Mouse (Mus musculus): ENCODE data around the gene Crybg2. TPM values are rescaled to one million over a fixed set of nuclear protein-coding genes. Genes with fewer than 3 reads are reported as not detected.

Gene Crybg2
- polyA plus RNA-seq, 1 experiment from 2014 or later = 4.0 TPM

- WGBS = 91% methylated on average over 2 of the region's 2 CpGs
- H3K4me3 ChIP-seq = no peak overlapping the region
- peaks cover 14% of the 10 kb centered on the region; the same call in 1 of the 2 replicates for H3K36me3 ChIP-seq
- no peak for ATAC-seq (ENCODE audit: insufficient number of reproducible peaks, insufficient read depth, low FRiP score, low TSS enrichment)
- no peaks in the 10 kb centered on the region for H3K27me3 ChIP-seq
- H3K27ac ChIP-seq = no peak overlapping the region
- no peak overlapping the region for H3K9ac ChIP-seq
- H3K4me1 ChIP-seq = peaks cover 17% of the 10 kb centered on the region
- H3K4me2 ChIP-seq (replicated peaks) = no peak overlapping the region
- no peaks in the 10 kb centered on the region for H3K9me3 ChIP-seq
Observed at GRCm38 (mm10) chr4:134138857-134139256, 78.2 kb downstream of the Crybg2 start.

Other genes with a start within 250 kb of the Crybg2 start
- 50.8 and 52.0 TPM in 2 replicates for gene Rps6ka1, start 173.0 kb upstream of the Crybg2 start, polyA plus RNA-seq (2016; fragmentation: Nextera tagmentation; extraction: Ambion mirVana)
- gene Hmgn2, start 92.2 kb upstream of the Crybg2 start, polyA plus RNA-seq (2016; fragmentation: Nextera tagmentation; extraction: Ambion mirVana) = 2,853 and 3,017 TPM in 2 replicates
- gene Dhdds, start 59.9 kb upstream of the Crybg2 start, polyA plus RNA-seq (2016; fragmentation: Nextera tagmentation; extraction: Ambion mirVana) = 45.3 and 50.3 TPM in 2 replicates
- gene Lin28a, start 42.0 kb upstream of the Crybg2 start, polyA plus RNA-seq (2016; fragmentation: Nextera tagmentation; extraction: Ambion mirVana) = 0.50 and 0.67 TPM in 2 replicates
- gene Zfp683, start 7.0 kb upstream of the Crybg2 start, polyA plus RNA-seq (2016; fragmentation: Nextera tagmentation; extraction: Ambion mirVana) = not detected in 2 replicates
- gene Cd52, start 34.3 kb downstream of the Crybg2 start, polyA plus RNA-seq (2016; fragmentation: Nextera tagmentation; extraction: Ambion mirVana) = 8.0 and 8.3 TPM in 2 replicates
- gene Ubxn11, start 41.8 kb downstream of the Crybg2 start, polyA plus RNA-seq (2016; fragmentation: Nextera tagmentation; extraction: Ambion mirVana) = 10.4 and 11.5 TPM in 2 replicates
- 345 and 360 TPM in 2 replicates for gene Sh3bgrl3, start 68.0 kb downstream of the Crybg2 start, polyA plus RNA-seq (2016; fragmentation: Nextera tagmentation; extraction: Ambion mirVana)
- 32.0 and 34.9 TPM in 2 replicates for gene Cep85, start 126.3 kb downstream of the Crybg2 start, polyA plus RNA-seq (2016; fragmentation: Nextera tagmentation; extraction: Ambion mirVana)
- gene Gm7534, start 142.2 kb downstream of the Crybg2 start, polyA plus RNA-seq (2016; fragmentation: Nextera tagmentation; extraction: Ambion mirVana) = not detected in 2 replicates
- gene Catsper4, start 166.6 kb downstream of the Crybg2 start, polyA plus RNA-seq (2016; fragmentation: Nextera tagmentation; extraction: Ambion mirVana) = 0.15 TPM in 1 of 2 replicates, not detected in the other
- 2.1 and 2.5 TPM in 2 replicates for gene Cnksr1, start 177.6 kb downstream of the Crybg2 start, polyA plus RNA-seq (2016; fragmentation: Nextera tagmentation; extraction: Ambion mirVana)
- gene E130218I03Rik, start 182.8 kb downstream of the Crybg2 start, polyA plus RNA-seq (2016; fragmentation: Nextera tagmentation; extraction: Ambion mirVana) = 1.4 and 1.7 TPM in 2 replicates
- gene Zfp593, start 184.8 kb downstream of the Crybg2 start, polyA plus RNA-seq (2016; fragmentation: Nextera tagmentation; extraction: Ambion mirVana) = 19.5 and 19.8 TPM in 2 replicates
- gene Gm30191, start 186.1 kb downstream of the Crybg2 start, polyA plus RNA-seq (2016; fragmentation: Nextera tagmentation; extraction: Ambion mirVana) = not detected in 2 replicates
- gene Grrp1, start 193.3 kb downstream of the Crybg2 start, polyA plus RNA-seq (2016; fragmentation: Nextera tagmentation; extraction: Ambion mirVana) = 6.3 and 6.4 TPM in 2 replicates
- gene Pdik1l, start 227.1 kb downstream of the Crybg2 start, polyA plus RNA-seq (2016; fragmentation: Nextera tagmentation; extraction: Ambion mirVana) = 22.6 and 24.8 TPM in 2 replicates

Measured in embryonic facial prominence, embryonic 12.5 days (tissue).